Mouse (Mus musculus) small intestine, adult 2 months (tissue): ENCODE results near the gene Olfr1209.

Experiments used
- CTCF ChIP-seq: fragments of 200-500 bp; IDR thresholded peaks from 2 replicates; pipeline ENCODE4 v1.5.1; 2012; ENCODE audit warnings: low read depth, mild to moderate bottlenecking, control low read depth, inconsistent platforms, low read length, moderate library complexity, mixed read lengths; ENCODE audit not compliant: insufficient replicate concordance, insufficient read length; ENCODE audit errors: extremely low read depth
- POLR2A ChIP-seq: fragments of 200-500 bp; IDR thresholded peaks from 2 replicates; pipeline ENCODE4 v1.6.1; 2012; ENCODE audit warnings: low read depth, mild to moderate bottlenecking, control low read depth, inconsistent platforms, low read length, moderate library complexity

DNA sequence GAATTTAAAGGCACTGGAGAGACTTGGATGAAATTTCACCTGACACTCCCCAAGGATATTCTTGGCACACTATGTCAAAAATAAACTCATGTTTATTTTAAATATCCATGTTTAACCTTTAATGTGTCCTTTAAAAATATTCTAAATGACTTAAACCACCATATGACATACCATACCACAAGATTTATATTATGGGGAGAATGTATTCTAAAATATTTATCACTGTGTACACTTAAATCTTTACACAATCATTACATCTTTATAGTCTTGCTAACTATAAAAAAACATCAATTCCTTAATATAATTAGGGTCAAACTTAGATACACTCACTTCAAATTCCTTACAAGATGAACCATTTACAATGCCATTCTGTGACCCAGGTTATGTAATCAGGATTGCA, 12.7 kb downstream of the Olfr1209 start, which contains the start of gene Olfr1208:
- TF ChIP-seq CTCF (no peak), POLR2A (no peak)
